Mouse (Mus musculus): Measurements from ENCODE around the gene Fundc1. TPM values are rescaled to one million over a fixed set of nuclear protein-coding genes. Genes with fewer than 3 reads are reported as not detected.

The Fundc1 gene
- polyA plus RNA-seq, 1 experiment: 10.4 TPM

GRCm38 (mm10) chrX:17512021-17512602 is 60.0 kb downstream of the Fundc1 start:
- Histone ChIP-seq H3K4me2 (ENCODE audit: low read depth) (no peak overlapping the region), H3K36me3 (ENCODE audit: control insufficient read depth, insufficient read depth) (no peaks in the 10 kb centered on the region), H3K4me3 (no peak overlapping the region), H3ac (ENCODE audit: control insufficient read depth, insufficient read length) (no peak overlapping the region), H3K79me2 (ENCODE audit: control insufficient read depth, insufficient read depth) (no peaks in the 10 kb centered on the region), H3K27me3 (ENCODE audit: control insufficient read depth, insufficient read depth, insufficient read length) (no peaks in the 10 kb centered on the region)
- TF ChIP-seq MAX (IDR thresholded peaks at IDR 0.05; ENCODE audit: low read depth): no peak
- no peak for TF ChIP-seq CEBPB (IDR thresholded peaks at IDR 0.05; ENCODE audit: insufficient read depth, poor library complexity, severe bottlenecking)
- no peak for TF ChIP-seq USF1 (IDR thresholded peaks at IDR 0.05; ENCODE audit: low read depth)
- TF ChIP-seq SRF (IDR thresholded peaks at IDR 0.05; ENCODE audit: control insufficient read depth, insufficient read length, low read depth): no peak
- no peak for TF ChIP-seq E2F4 (IDR thresholded peaks at IDR 0.05; ENCODE audit: insufficient read depth)
- no peak for TF ChIP-seq MYOD1 (IDR thresholded peaks at IDR 0.05; ENCODE audit: control insufficient read depth in 1 of 3, insufficient read length in 2 of 3, low read depth in 2 of 3)
- no peak for TF ChIP-seq TCF12 (IDR thresholded peaks at IDR 0.05; ENCODE audit: insufficient read depth, poor library complexity, severe bottlenecking)
- TF ChIP-seq MYOG (IDR thresholded peaks at IDR 0.05; ENCODE audit: control insufficient read depth in 1 of 3, insufficient read depth in 1 of 3, insufficient read length in 2 of 3, low read depth in 2 of 3): no peak
- TF ChIP-seq REST (IDR thresholded peaks at IDR 0.05; ENCODE audit: insufficient read depth, insufficient read length): no peak
- no peak for TF ChIP-seq POLR2AphosphoS2 (IDR thresholded peaks at IDR 0.05; ENCODE audit: insufficient read length, low read depth)
- no peak for TF ChIP-seq TCF3 (IDR thresholded peaks at IDR 0.05; ENCODE audit: insufficient read length, low read depth)

Data from myocyte (in vitro differentiated cells).